Mouse (Mus musculus): ENCODE measurements around the gene Hs6st3.
A peak's percentile ranks its signal among the peaks of the same experiment; 100 is the strongest.
"Not testable (repeated sequence)": the region's sequence is repeated elsewhere in the genome, so short reads cannot be mapped to it uniquely, and the experiment has no call there.

The Hs6st3 gene

GRCm38 (mm10) chr14:119248001-119248607, 110.0 kb downstream of the Hs6st3 start:
- DNase-seq (ENCODE audit: low spot score): no peak

- DNase-seq (ENCODE audit: low spot score): no peak
Measured at GRCm38 (mm10) chr14:119250353-119250752, 112.2 kb downstream of the Hs6st3 start.

GRCm38 (mm10) chr14:119255396-119255795, 117.3 kb downstream of the Hs6st3 start:
- DNase-seq (ENCODE audit: low spot score): no peak

GRCm38 (mm10) chr14:119257072-119257471, 118.9 kb downstream of the Hs6st3 start:
- no peak for DNase-seq (ENCODE audit: low spot score)

- peak; percentile 17 for DNase-seq (ENCODE audit: low spot score)
Measured at GRCm38 (mm10) chr14:119260176-119260962, 122.2 kb downstream of the Hs6st3 start.

- DNase-seq (ENCODE audit: low spot score): no peak
Measured at GRCm38 (mm10) chr14:119266334-119266733, 128.2 kb downstream of the Hs6st3 start.

GRCm38 (mm10) chr14:119273088-119273487, 134.9 kb downstream of the Hs6st3 start:
- no peak for DNase-seq (ENCODE audit: low spot score)

GRCm38 (mm10) chr14:119278156-119278555, 140.0 kb downstream of the Hs6st3 start:
- not testable (repeated sequence) for DNase-seq (ENCODE audit: low spot score)

- peak; percentile 5 for DNase-seq (ENCODE audit: low spot score)
Measured at GRCm38 (mm10) chr14:119283951-119284350, 145.8 kb downstream of the Hs6st3 start.

GRCm38 (mm10) chr14:119289668-119290067, 151.5 kb downstream of the Hs6st3 start:
- no peak for DNase-seq (ENCODE audit: low spot score)

GRCm38 (mm10) chr14:119294071-119294470, 155.9 kb downstream of the Hs6st3 start:
- no peak for DNase-seq (ENCODE audit: low spot score)

GRCm38 (mm10) chr14:119306461-119306860, 168.3 kb downstream of the Hs6st3 start:
- no peak for DNase-seq (ENCODE audit: low spot score)

GRCm38 (mm10) chr14:119318379-119318778, 180.2 kb downstream of the Hs6st3 start:
- no peak for DNase-seq (ENCODE audit: low spot score)

GRCm38 (mm10) chr14:119347236-119347635, 209.1 kb downstream of the Hs6st3 start:
- no peak for DNase-seq (ENCODE audit: low spot score)

- DNase-seq (ENCODE audit: low spot score): no peak
Measured at GRCm38 (mm10) chr14:119361414-119361813, 223.3 kb downstream of the Hs6st3 start.

- DNase-seq (ENCODE audit: low spot score): no peak
Measured at GRCm38 (mm10) chr14:119367866-119368425, 229.8 kb downstream of the Hs6st3 start.

- DNase-seq (ENCODE audit: low spot score): no peak
Measured at GRCm38 (mm10) chr14:119369274-119369673, 231.1 kb downstream of the Hs6st3 start.

GRCm38 (mm10) chr14:119370013-119370412, 231.9 kb downstream of the Hs6st3 start:
- DNase-seq (ENCODE audit: low spot score): no peak

- DNase-seq (ENCODE audit: low spot score): no peak
Measured at GRCm38 (mm10) chr14:119379303-119379702, 241.2 kb downstream of the Hs6st3 start.

GRCm38 (mm10) chr14:119401618-119402017, 263.5 kb downstream of the Hs6st3 start:
- DNase-seq (ENCODE audit: low spot score): no peak

- no peak for DNase-seq (ENCODE audit: low spot score)
Measured at GRCm38 (mm10) chr14:119409334-119410050, 271.4 kb downstream of the Hs6st3 start.

GRCm38 (mm10) chr14:119422894-119423293, 284.8 kb downstream of the Hs6st3 start:
- DNase-seq (ENCODE audit: low spot score): no peak
